Comparison of ENCODE assay signal across 8 mouse cellular contexts in the genomic region with DNA sequence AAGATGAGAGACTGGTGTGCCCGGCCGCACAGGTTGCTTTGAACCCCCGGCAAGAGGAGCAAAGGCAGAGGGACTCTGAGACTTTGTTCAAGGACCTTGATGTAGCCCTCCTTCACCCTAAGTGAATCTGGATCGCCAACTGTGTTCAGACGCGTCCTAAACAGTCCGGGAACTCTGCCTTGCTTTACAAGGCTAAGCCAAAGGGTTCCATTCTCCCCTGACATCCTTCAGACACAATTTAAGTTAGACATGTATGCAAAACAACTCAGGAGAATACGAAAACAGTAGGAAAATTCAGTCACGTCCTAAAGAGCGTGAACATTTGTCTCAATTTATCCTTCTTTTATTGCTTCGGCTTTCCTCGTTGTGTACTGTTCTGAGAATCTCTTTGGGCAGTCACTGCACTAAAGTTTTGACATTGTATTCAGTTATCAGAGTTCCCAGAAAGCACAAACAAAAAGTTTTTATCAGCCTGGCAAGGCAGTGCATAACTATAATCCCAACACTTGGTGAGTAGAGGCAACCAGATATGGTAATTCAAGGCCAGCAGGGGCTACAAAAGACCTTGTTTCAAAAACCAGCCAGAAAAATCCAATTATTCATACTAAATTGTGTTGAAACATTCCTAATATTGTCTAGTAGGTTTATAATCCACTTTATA. TPM values are rescaled to one million over a fixed set of nuclear protein-coding genes. Genes with fewer than 3 reads are reported as not detected.
A peak's percentile ranks its signal among the peaks of the same experiment; 100 is the strongest.
DNase-seq lines count a peak whose midpoint lies in the region; ATAC-seq and TF ChIP-seq lines count a peak whose summit lies in the region.

No protein-coding gene starts in this region.

- peaks cover 6% of the 10 kb centered on the region; the same call in 1 of the 2 replicates for H3K4me1 ChIP-seq in kidney, embryonic 14.5 days (ENCODE audit: control insufficient read depth, insufficient read depth, low read length)
- peaks cover 21% of the 10 kb centered on the region for H3K4me1 ChIP-seq in hindbrain, embryonic 12.5 days
- peaks cover 29% of the 10 kb centered on the region for H3K4me1 ChIP-seq in midbrain, embryonic 13.5 days (replicated peaks)

- WGBS in kidney, embryonic 14.5 days = 7% methylated on average over 12 of the region's 12 CpGs
- WGBS in hindbrain, embryonic 12.5 days = 14% methylated on average over 12 of the region's 12 CpGs
- 9% methylated on average over 12 of the region's 12 CpGs for WGBS in midbrain, embryonic 13.5 days

- no peak for DNase-seq in kidney, postnatal 25 days
- DNase-seq in Patski (ENCODE audit: low read depth, low spot score) = no peak
- DNase-seq in frontal cortex, postnatal 14 days (ENCODE audit: low spot score in 2 of 2) = no peak
- DNase-seq in ovary, postnatal 36 days (ENCODE audit: low spot score) = no peak
- DNase-seq in cerebellum, adult 18-20 months = no peak

- POLR2A ChIA-PET in Patski (lab: Charles Lee) = no interaction called here

- no peaks in the 10 kb centered on the region for H3K9me3 ChIP-seq in kidney, embryonic 14.5 days (ENCODE audit: control insufficient read depth, low read length)
- H3K9me3 ChIP-seq in hindbrain, embryonic 12.5 days (replicated peaks) = no peaks in the 10 kb centered on the region
- H3K9me3 ChIP-seq in midbrain, embryonic 13.5 days = no peaks in the 10 kb centered on the region

- TF ChIP-seq CTCF in Patski (IDR thresholded peaks at IDR 0.05) = no peak

- no peaks in the 10 kb centered on the region for H3K36me3 ChIP-seq in kidney, embryonic 14.5 days (ENCODE audit: control insufficient read depth, insufficient read depth, low read length)
- no peaks in the 10 kb centered on the region for H3K36me3 ChIP-seq in hindbrain, embryonic 12.5 days
- H3K36me3 ChIP-seq in midbrain, embryonic 13.5 days = no peaks in the 10 kb centered on the region

- H3K9ac ChIP-seq in kidney, embryonic 14.5 days (ENCODE audit: low read depth, low read length) = peak overlapping the region; percentile 95
- peak overlapping the region; percentile 98 for H3K9ac ChIP-seq in hindbrain, embryonic 12.5 days
- peak overlapping the region; percentile 56 for H3K9ac ChIP-seq in midbrain, embryonic 13.5 days (replicated peaks)

- H3K4me3 ChIP-seq in kidney, embryonic 14.5 days (ENCODE audit: low read length) = peak overlapping the region; percentile 97
- H3K4me3 ChIP-seq in hindbrain, embryonic 12.5 days = peak overlapping the region; percentile 97
- H3K4me3 ChIP-seq in midbrain, embryonic 13.5 days (replicated peaks) = peak overlapping the region; percentile 99

- CTCF ChIA-PET in Patski (lab: Charles Lee) = no interaction called here

- no peak for ATAC-seq in kidney, embryonic 14.5 days (ENCODE audit: low FRiP score, low TSS enrichment)
- ATAC-seq in Patski = peak; percentile 2
- peak; percentile 6; the same call in 1 of the 2 replicates for ATAC-seq in hindbrain, embryonic 12.5 days (ENCODE audit: low FRiP score)
- ATAC-seq in midbrain, embryonic 13.5 days = no peak; the same call in 1 of the 2 replicates

- H3K27me3 ChIP-seq in kidney, embryonic 14.5 days (ENCODE audit: control insufficient read depth, insufficient read depth, low read length) = no peaks in the 10 kb centered on the region
- H3K27me3 ChIP-seq in Patski = no peaks in the 10 kb centered on the region
- no peaks in the 10 kb centered on the region for H3K27me3 ChIP-seq in hindbrain, embryonic 12.5 days
- H3K27me3 ChIP-seq in midbrain, embryonic 13.5 days = no peaks in the 10 kb centered on the region

- in situ Hi-C loops in Patski (cut with MboI; ENCODE audit: low pct_unique_long_range_greater_than_20kb) = loop anchor here (5.0 to 10.0 kb wide), 2 partner anchors 193 to 325 kb away; no protein-coding TSS in a partner anchor

- peak overlapping the region; percentile 81 for H3K4me2 ChIP-seq in kidney, embryonic 14.5 days (replicated peaks; ENCODE audit: low read depth, low read length)
- peak overlapping the region; percentile 70 for H3K4me2 ChIP-seq in hindbrain, embryonic 12.5 days (replicated peaks)
- H3K4me2 ChIP-seq in midbrain, embryonic 13.5 days (replicated peaks) = peak overlapping the region; percentile 94

- peak overlapping the region; percentile 94 for H3K27ac ChIP-seq in kidney, embryonic 14.5 days (ENCODE audit: low read depth, low read length)
- peak overlapping the region; percentile 93 for H3K27ac ChIP-seq in hindbrain, embryonic 12.5 days
- peak overlapping the region; percentile 96 for H3K27ac ChIP-seq in midbrain, embryonic 13.5 days

RNA-seq across cellular contexts. Expression of a gene that starts 0.5 kb away (rescaled TPM):
- polyA plus RNA-seq in kidney, embryonic 14.5 days (2014; fragmentation: Nextera tagmentation; extraction: Ambion mirVana) = 6.0 and 8.5 TPM in 2 replicates
- polyA plus RNA-seq in Patski (2021) = 15.6 TPM
- polyA plus RNA-seq in hindbrain, embryonic 12.5 days (2016; fragmentation: Nextera tagmentation; extraction: Ambion mirVana) = 10.6 TPM in 2 replicates
- polyA plus RNA-seq in midbrain, embryonic 13.5 days (2015; fragmentation: Nextera tagmentation; extraction: Ambion mirVana) = 4.3 and 7.6 TPM in 2 replicates

Comparison
In these comparisons a context has a peak if more than half of its experiments do, and no peak if none do; other contexts are left out.
1. ATAC-seq: peak in Patski (single experiment) and hindbrain, embryonic 12.5 days (single experiment); none in kidney, embryonic 14.5 days (single experiment) and midbrain, embryonic 13.5 days (single experiment).
2. Peak in every context shown above with its lines, with median percentiles within 50 percentile points of each other: H3K27ac ChIP-seq, H3K4me2 ChIP-seq, H3K4me3 ChIP-seq and H3K9ac ChIP-seq.